Mouse (Mus musculus) urinary bladder, postnatal 10 days (tissue): ENCODE measurements around the gene Abcc1.

Experiments used
- DNase-seq: peaks from one replicate; pipeline ENCODE4 v3.0.0; 2022; ENCODE audit warnings: low spot score

Gene Abcc1

GRCm38 (mm10) chr16:14361362-14362098, at the start of gene Abcc1:
TSS of gene Abcc1 (plus strand) at chr16:14361558.
- DNase-seq, result peak; percentile 20

DNA sequence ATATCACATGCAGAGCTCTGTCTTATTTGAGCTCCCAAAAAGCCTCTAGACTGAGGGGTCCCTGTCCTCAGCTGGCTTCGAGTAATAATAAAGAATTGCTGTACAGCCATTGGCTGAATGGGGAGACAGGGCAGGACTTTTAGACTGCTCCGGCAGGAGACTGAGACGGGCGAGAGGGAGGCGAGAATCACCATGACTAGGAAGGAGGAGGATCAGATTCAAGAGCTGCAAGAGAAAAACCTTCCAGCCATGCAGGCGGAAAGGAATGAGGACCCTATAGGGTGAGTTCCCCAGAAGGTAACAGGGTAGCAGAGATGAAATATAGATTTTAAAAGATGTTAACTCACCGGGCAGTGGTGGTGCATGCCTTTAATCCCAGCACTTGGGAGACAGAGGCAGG, 48.4 kb upstream of the Abcc1 start:
- DNase-seq, result no peak

- peak; percentile 92 for DNase-seq
Measured at GRCm38 (mm10) chr16:14316884-14317876, 44.2 kb upstream of the Abcc1 start, which contains the start of gene Fopnl. TSS of gene Fopnl (minus strand) at chr16:14317405.

GRCm38 (mm10) chr16:14319681-14320080, 41.7 kb upstream of the Abcc1 start:
- no peak for DNase-seq

- DNase-seq, result no peak
Measured at GRCm38 (mm10) chr16:14320494-14320893, 40.9 kb upstream of the Abcc1 start.

GRCm38 (mm10) chr16:14328156-14328555, 33.2 kb upstream of the Abcc1 start:
- no peak for DNase-seq

DNA sequence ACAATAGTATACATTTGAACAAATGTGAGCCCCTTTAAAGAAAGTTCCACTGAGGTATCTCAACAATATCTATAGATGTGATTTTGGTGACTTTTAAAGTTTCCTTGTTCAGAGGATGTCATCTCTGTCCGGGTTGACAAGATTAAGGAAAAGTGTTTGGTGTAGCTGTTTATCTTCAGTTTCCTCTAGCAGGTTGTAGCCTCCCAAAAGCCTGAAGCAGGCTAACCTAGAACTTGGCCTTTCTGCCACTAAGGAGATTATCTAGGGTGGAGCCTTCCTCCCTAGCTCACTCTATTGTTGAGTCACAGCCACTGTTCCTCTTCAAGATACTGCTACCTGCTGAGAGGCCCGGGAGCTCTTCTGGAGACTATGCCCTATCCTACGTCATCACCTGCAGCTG, 16.4 kb upstream of the Abcc1 start:
- DNase-seq, result no peak

- DNase-seq, result no peak
Measured at GRCm38 (mm10) chr16:14351571-14351970, 9.8 kb upstream of the Abcc1 start.

DNA sequence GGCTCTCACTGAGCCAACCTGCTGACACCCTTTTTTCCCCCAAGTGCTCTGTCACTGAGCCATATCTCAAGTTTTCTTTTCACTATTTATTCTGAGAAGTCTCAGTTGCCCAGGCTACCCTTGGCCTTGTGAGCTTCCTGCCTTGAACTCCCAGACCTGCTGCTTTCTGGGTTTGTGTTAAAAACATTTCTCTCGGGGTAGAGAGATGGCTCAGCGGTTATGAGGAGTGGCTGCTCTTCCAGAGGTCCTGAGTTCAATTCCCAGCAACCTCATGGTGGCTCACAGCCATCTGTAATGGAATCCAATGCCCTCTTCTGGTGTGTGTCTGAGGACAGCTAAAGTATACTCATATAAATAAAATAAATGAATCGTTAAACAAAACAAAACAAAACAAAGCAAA, 9.1 kb upstream of the Abcc1 start:
- DNase-seq, result no peak

GRCm38 (mm10) chr16:14352663-14353062, 8.7 kb upstream of the Abcc1 start:
- no peak for DNase-seq

- no peak for DNase-seq
Measured at GRCm38 (mm10) chr16:14357859-14358258, 3.5 kb upstream of the Abcc1 start.

GRCm38 (mm10) chr16:14358531-14358930, 2.8 kb upstream of the Abcc1 start:
- DNase-seq, result no peak

- no peak for DNase-seq
Measured at GRCm38 (mm10) chr16:14360931-14361330, 427 bp upstream of the Abcc1 start.

DNA sequence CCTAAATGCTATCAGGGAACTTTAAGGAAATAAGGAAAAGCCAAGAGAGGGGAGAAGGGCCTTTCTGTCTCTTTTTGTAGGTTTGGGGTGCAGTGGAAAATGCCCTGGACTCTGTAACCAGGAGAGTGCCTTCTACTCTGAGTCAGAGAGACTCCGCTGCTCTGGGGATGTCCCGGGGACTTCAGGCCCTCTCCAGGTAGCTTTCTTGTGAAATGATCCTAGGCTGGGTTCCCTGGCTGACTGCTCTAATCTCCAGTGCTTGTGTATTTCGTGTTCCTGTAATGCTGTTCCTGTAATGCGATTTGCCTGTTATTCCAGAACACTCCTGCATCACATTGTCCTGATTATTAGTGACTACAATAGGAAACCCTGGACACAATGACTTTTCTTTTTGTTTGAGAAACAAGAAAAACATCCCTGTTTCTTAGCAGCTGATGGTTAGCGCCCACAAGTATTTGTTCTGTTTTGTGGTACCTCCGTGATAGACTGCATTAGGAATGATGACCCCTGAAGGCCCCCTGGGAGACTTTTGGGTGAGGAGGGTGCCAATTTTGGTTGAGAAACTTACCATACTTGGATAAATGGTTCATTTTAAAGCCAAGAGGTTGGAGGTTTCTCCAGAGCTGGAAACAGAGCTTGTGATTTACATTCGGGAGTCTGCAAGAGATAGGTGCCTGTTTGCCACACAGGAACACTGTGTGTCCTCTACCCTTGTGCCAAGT, 902 bp downstream of the Abcc1 start:
- no peak for DNase-seq

- no peak for DNase-seq
Measured at GRCm38 (mm10) chr16:14363496-14363895, 2.1 kb downstream of the Abcc1 start.

DNA sequence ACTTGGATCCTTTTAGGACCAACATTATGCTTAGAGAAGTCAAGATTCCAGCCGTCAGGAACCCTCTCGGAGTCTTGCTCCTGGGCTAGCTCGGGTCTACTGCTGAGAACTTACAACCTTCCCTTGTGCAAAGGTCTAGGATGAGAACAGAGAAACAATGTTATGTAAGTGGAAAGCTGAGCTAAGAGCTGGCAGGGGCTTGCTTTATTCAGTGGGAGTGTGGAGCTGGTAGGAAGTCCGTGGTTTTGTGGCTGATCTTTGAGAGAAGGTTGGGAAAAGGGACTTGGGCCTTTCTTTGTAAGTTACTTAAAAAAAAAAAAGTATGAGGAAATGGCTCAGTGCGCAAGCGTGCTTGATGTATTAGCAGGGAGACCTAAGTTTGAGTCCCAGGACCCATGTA, 2.7 kb downstream of the Abcc1 start:
- no peak for DNase-seq

- no peak for DNase-seq
Measured at GRCm38 (mm10) chr16:14365457-14365856, 4.1 kb downstream of the Abcc1 start.

DNA sequence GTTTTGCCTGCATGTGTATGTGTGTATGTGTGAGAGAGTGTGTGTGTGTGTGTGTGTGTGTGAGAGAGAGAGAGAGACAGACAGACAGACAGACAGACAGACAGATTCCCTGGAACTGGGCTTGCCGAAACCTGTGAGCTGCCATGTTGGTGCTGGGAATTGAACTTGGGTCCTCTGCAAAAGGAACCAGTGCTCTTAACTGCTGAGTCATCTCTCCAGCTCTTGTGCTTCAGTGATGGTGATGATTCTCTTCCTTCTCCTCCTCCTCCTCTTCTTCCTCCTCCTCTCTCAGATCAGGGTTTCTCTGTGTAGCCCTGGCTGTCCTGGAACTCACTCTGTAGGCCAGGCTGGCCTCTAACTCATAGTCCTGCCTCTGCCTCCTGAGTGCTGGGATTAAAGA, 4.7 kb downstream of the Abcc1 start:
- DNase-seq, result no peak

- DNase-seq, result no peak
Measured at GRCm38 (mm10) chr16:14371367-14371766, 10.0 kb downstream of the Abcc1 start.

GRCm38 (mm10) chr16:14372382-14372781, 11.0 kb downstream of the Abcc1 start:
- no peak for DNase-seq

DNA sequence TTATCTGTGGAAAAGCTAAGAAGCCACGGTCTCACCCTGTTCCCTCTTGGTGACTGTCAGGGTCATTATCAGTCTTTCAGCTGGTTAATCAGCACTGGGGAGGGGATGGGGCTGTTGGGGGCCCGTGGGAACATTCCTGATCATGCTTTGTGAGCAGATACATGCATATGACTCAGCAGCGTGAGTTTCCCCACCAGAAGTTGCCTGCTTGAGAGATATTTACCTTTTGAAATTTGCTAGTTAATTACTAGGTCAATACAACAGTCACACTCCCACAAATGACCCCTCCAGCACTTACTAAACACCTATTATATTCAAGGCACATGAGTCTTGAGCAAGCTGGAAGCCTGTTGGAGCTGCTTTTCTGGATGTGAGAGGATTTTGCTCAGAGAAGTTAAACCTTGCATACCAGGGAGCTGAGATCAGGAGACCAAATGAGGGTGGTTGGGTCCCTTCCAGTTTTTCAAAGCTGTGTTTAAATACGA, 11.5 kb downstream of the Abcc1 start:
- no peak for DNase-seq

DNA sequence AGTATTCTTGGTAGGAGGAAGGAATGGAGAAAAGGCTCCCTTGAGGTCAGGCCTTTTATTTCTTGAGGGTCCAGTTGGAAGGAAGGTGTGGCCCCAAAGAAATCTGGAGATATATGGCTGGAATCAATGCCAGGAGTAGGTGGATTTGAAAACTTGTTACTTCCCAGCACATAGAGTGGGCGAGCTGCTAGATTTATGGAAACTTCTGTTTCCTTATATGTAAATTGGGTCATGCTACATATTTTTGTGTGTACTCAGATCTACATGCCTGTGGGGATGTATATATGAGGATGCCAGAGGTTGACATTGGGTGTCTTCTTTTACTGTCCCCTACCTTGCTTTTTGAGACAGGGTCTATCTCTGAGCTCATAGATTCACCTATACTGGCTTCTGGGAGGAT, 14.6 kb downstream of the Abcc1 start:
- no peak for DNase-seq
